Mouse (Mus musculus): ENCODE data around the gene Acadm. TPM values are rescaled to one million over a fixed set of nuclear protein-coding genes. Genes with fewer than 3 reads are reported as not detected.

Gene Acadm
- polyA plus RNA-seq, 1 experiment: 15.4 TPM

- TF ChIP-seq POLR2A (IDR thresholded peaks at IDR 0.05; ENCODE audit: low read depth, low read length): no peak
- no peak for TF ChIP-seq CTCF (IDR thresholded peaks at IDR 0.05; ENCODE audit: extremely low read depth, insufficient read depth, insufficient read length, insufficient replicate concordance)
- 56% methylated on average over 3 of the region's 3 CpGs for WGBS
- Histone ChIP-seq H3K4me1 (ENCODE audit: control insufficient read depth, insufficient read depth, insufficient read length) (no peaks in the 10 kb centered on the region; the same call in 1 of the 2 replicates), H3K27ac (ENCODE audit: insufficient read depth, low read length) (no peak overlapping the region), H3K4me3 (ENCODE audit: extremely low read depth, insufficient read depth, insufficient read length) (no peak overlapping the region), H3K27me3 (ENCODE audit: control insufficient read depth, insufficient read depth, low read length) (no peaks in the 10 kb centered on the region), H3K36me3 (ENCODE audit: control insufficient read depth, insufficient read depth, low read length) (peaks cover 24% of the 10 kb centered on the region)
- no peak for DNase-seq (ENCODE audit: low read depth in 1 of 2, low spot score in 2 of 2)
Measured at GRCm38 (mm10) chr3:153902595-153902994, 41.8 kb downstream of the Acadm start.

- DNase-seq (ENCODE audit: low read depth in 1 of 2, low spot score in 2 of 2): no peak
- H3K27me3 ChIP-seq (ENCODE audit: control insufficient read depth, insufficient read depth, low read length): no peaks in the 10 kb centered on the region
- H3K4me3 ChIP-seq (ENCODE audit: extremely low read depth, insufficient read depth, insufficient read length): no peak overlapping the region
- WGBS: 90% methylated on average over 1 of the region's 1 CpGs
- no peaks in the 10 kb centered on the region; the same call in 1 of the 2 replicates for H3K4me1 ChIP-seq (ENCODE audit: control insufficient read depth, insufficient read depth, insufficient read length)
- no peak overlapping the region for H3K27ac ChIP-seq (ENCODE audit: insufficient read depth, low read length)
- TF ChIP-seq POLR2A (IDR thresholded peaks at IDR 0.05; ENCODE audit: low read depth, low read length) (no peak), CTCF (IDR thresholded peaks at IDR 0.05; ENCODE audit: extremely low read depth, insufficient read depth, insufficient read length, insufficient replicate concordance) (no peak)
- peaks cover 20% of the 10 kb centered on the region for H3K36me3 ChIP-seq (ENCODE audit: control insufficient read depth, insufficient read depth, low read length)
Measured at GRCm38 (mm10) chr3:153901904-153902303, 42.5 kb downstream of the Acadm start.

DNA sequence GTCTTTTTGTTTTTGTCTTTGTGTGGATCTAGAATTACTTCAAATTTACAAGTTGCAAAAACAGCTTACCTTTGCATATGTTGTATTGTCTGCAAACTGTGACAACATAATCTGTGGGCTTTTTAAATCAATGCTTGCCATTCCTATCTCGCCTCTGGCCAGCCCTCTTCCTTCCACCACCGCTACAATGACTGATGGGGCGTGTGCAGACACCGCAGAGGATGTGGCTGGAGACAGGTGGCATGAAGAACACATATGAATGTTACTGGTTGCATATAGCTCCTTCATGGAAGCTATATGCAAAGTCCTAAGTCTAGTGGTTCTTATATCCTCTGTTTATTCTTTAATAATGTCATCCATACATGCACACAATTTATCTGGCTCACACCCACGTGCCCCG, 47.2 kb downstream of the Acadm start:
- Histone ChIP-seq H3K4me3 (ENCODE audit: extremely low read depth, insufficient read depth, insufficient read length) (no peak overlapping the region), H3K27ac (ENCODE audit: insufficient read depth, low read length) (no peak overlapping the region), H3K4me1 (ENCODE audit: control insufficient read depth, insufficient read depth, insufficient read length) (no peaks in the 10 kb centered on the region; the same call in 1 of the 2 replicates), H3K27me3 (ENCODE audit: control insufficient read depth, insufficient read depth, low read length) (no peaks in the 10 kb centered on the region), H3K36me3 (ENCODE audit: control insufficient read depth, insufficient read depth, low read length) (no peaks in the 10 kb centered on the region)
- 23% methylated on average over 6 of the region's 6 CpGs for WGBS
- DNase-seq (ENCODE audit: low read depth in 1 of 2, low spot score in 2 of 2): no peak
- no peak for TF ChIP-seq POLR2A (IDR thresholded peaks at IDR 0.05; ENCODE audit: low read depth, low read length)
- TF ChIP-seq CTCF (IDR thresholded peaks at IDR 0.05; ENCODE audit: extremely low read depth, insufficient read depth, insufficient read length, insufficient replicate concordance): no peak

GRCm38 (mm10) chr3:153895454-153895853, 49.0 kb downstream of the Acadm start:
- peak in 1 of 2 experiments; percentile 14 for DNase-seq (ENCODE audit: low read depth in 1 of 2, low spot score in 2 of 2)
- Histone ChIP-seq H3K27ac (ENCODE audit: insufficient read depth, low read length) (no peak overlapping the region), H3K4me3 (ENCODE audit: extremely low read depth, insufficient read depth, insufficient read length) (no peak overlapping the region), H3K36me3 (ENCODE audit: control insufficient read depth, insufficient read depth, low read length) (no peaks in the 10 kb centered on the region), H3K27me3 (ENCODE audit: control insufficient read depth, insufficient read depth, low read length) (no peaks in the 10 kb centered on the region), H3K4me1 (ENCODE audit: control insufficient read depth, insufficient read depth, insufficient read length) (no peaks in the 10 kb centered on the region; the same call in 1 of the 2 replicates)
- WGBS: 17% methylated on average over 3 of the region's 3 CpGs
- TF ChIP-seq CTCF (IDR thresholded peaks at IDR 0.05; ENCODE audit: extremely low read depth, insufficient read depth, insufficient read length, insufficient replicate concordance) (no peak), POLR2A (IDR thresholded peaks at IDR 0.05; ENCODE audit: low read depth, low read length) (no peak)

- H3K4me3 ChIP-seq (ENCODE audit: extremely low read depth, insufficient read depth, insufficient read length): no peak overlapping the region
- H3K27ac ChIP-seq (ENCODE audit: insufficient read depth, low read length): no peak overlapping the region
- no peaks in the 10 kb centered on the region for H3K27me3 ChIP-seq (ENCODE audit: control insufficient read depth, insufficient read depth, low read length)
- WGBS: 62% methylated on average over 8 of the region's 8 CpGs
- no peak for TF ChIP-seq POLR2A (IDR thresholded peaks at IDR 0.05; ENCODE audit: low read depth, low read length)
- TF ChIP-seq CTCF (IDR thresholded peaks at IDR 0.05; ENCODE audit: extremely low read depth, insufficient read depth, insufficient read length, insufficient replicate concordance): no peak
- no peak for DNase-seq (ENCODE audit: low read depth in 1 of 2, low spot score in 2 of 2)
- H3K4me1 ChIP-seq (ENCODE audit: control insufficient read depth, insufficient read depth, insufficient read length): no peaks in the 10 kb centered on the region
- H3K36me3 ChIP-seq (ENCODE audit: control insufficient read depth, insufficient read depth, low read length): no peaks in the 10 kb centered on the region
Measured at GRCm38 (mm10) chr3:153889188-153889781, 55.1 kb downstream of the Acadm start.

GRCm38 (mm10) chr3:153888141-153888540, 56.3 kb downstream of the Acadm start:
- no peak for DNase-seq (ENCODE audit: low read depth in 1 of 2, low spot score in 2 of 2)
- no peaks in the 10 kb centered on the region for H3K36me3 ChIP-seq (ENCODE audit: control insufficient read depth, insufficient read depth, low read length)
- no peak overlapping the region for H3K27ac ChIP-seq (ENCODE audit: insufficient read depth, low read length)
- WGBS: 78% methylated on average over 6 of the region's 6 CpGs
- no peaks in the 10 kb centered on the region for H3K27me3 ChIP-seq (ENCODE audit: control insufficient read depth, insufficient read depth, low read length)
- H3K4me1 ChIP-seq (ENCODE audit: control insufficient read depth, insufficient read depth, insufficient read length): no peaks in the 10 kb centered on the region
- no peak overlapping the region for H3K4me3 ChIP-seq (ENCODE audit: extremely low read depth, insufficient read depth, insufficient read length)
- TF ChIP-seq POLR2A (IDR thresholded peaks at IDR 0.05; ENCODE audit: low read depth, low read length): no peak
- no peak for TF ChIP-seq CTCF (IDR thresholded peaks at IDR 0.05; ENCODE audit: extremely low read depth, insufficient read depth, insufficient read length, insufficient replicate concordance)

- Histone ChIP-seq H3K27ac (ENCODE audit: insufficient read depth, low read length) (no peak overlapping the region), H3K4me3 (ENCODE audit: extremely low read depth, insufficient read depth, insufficient read length) (no peak overlapping the region), H3K36me3 (ENCODE audit: control insufficient read depth, insufficient read depth, low read length) (no peaks in the 10 kb centered on the region), H3K27me3 (ENCODE audit: control insufficient read depth, insufficient read depth, low read length) (no peaks in the 10 kb centered on the region), H3K4me1 (ENCODE audit: control insufficient read depth, insufficient read depth, insufficient read length) (no peaks in the 10 kb centered on the region)
- TF ChIP-seq CTCF (IDR thresholded peaks at IDR 0.05; ENCODE audit: extremely low read depth, insufficient read depth, insufficient read length, insufficient replicate concordance) (no peak), POLR2A (IDR thresholded peaks at IDR 0.05; ENCODE audit: low read depth, low read length) (no peak)
- no peak for DNase-seq (ENCODE audit: low read depth in 1 of 2, low spot score in 2 of 2)
Measured at GRCm38 (mm10) chr3:153886296-153886695, 58.1 kb downstream of the Acadm start.

Other genes starting within 250 kb of the Acadm start
- 2.0 and 3.0 TPM in 2 replicates for gene St6galnac3, start 219.5 kb downstream of the Acadm start, polyA plus RNA-seq (2012; rRNA removed)
- gene Asb17, start 100.4 kb downstream of the Acadm start, polyA plus RNA-seq (2012; rRNA removed): 0.05 and 0.16 TPM in 2 replicates
- 0.02 and 0.04 TPM in 2 replicates for gene Msh4, start 38.5 kb downstream of the Acadm start, polyA plus RNA-seq (2012; rRNA removed)
- 26.2 and 28.2 TPM in 2 replicates for gene Rabggtb, start 31.6 kb downstream of the Acadm start, polyA plus RNA-seq (2012; rRNA removed)
- 0.11 and 0.14 TPM in 2 replicates for gene Slc44a5, start 28.8 kb upstream of the Acadm start, polyA plus RNA-seq (2012; rRNA removed)